Comparison of ENCODE assay signal across 9 mouse cellular contexts in the genomic region with DNA sequence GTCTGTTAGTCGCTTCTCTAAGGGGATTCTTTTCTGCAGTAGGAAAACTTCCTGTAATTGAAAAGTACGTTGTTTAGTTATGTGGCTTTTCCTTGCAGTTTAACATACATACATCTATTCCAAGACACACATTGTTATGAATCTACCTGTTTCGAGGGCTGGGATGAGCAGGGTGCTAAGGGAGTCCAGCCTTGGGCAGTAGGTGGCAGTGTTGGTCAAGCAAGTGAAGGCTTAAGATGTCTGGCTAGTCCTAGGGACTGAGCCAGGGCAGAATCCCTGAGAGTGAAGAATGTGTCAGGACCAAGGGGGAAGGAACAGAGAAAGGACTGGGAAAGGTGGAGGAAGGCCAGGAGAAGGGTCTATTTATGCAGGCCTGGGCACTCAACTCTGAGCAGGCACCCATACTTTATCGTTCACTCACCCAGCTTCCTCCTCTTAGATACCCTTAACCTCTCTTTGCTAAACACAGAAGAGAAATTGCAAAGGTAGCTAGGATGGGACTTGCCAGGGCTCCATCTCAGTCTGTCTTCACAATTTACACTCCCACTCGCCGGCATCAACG. TPM values are rescaled to one million over a fixed set of nuclear protein-coding genes. Genes with fewer than 3 reads are reported as not detected.
DNase-seq lines count a peak whose midpoint lies in the region; ATAC-seq and TF ChIP-seq lines count a peak whose summit lies in the region.
"Had no signal": no experiment of that assay in that cellular context is flagged by ENCODE, and none has a peak within 500 bp of the region (broad histone marks: within the 10 kb centered on the region; RNA-seq: fewer than 3 reads in every experiment).

No protein-coding gene starts in this region.

- no peak overlapping the region for H3K9ac ChIP-seq in liver, embryonic 14.5 days (replicated peaks)
- H3K9ac ChIP-seq: embryonic facial prominence, embryonic 12.5 days had no signal

- TF ChIP-seq EP300 in liver, embryonic 14.5 days (IDR thresholded peaks at IDR 0.05; ENCODE audit: low read depth): no peak

- no peaks in the 10 kb centered on the region for H3K9me3 ChIP-seq in heart, embryonic 10.5 days
- no peaks in the 10 kb centered on the region for H3K9me3 ChIP-seq in liver, embryonic 14.5 days (ENCODE audit: control insufficient read depth, low read length)
- H3K9me3 ChIP-seq: embryonic facial prominence, embryonic 12.5 days had no signal

- no peak for ATAC-seq in liver, embryonic 14.5 days (ENCODE audit: insufficient read depth)

- H3K4me3 ChIP-seq in heart, embryonic 10.5 days: no peak overlapping the region
- H3K4me3 ChIP-seq in liver, embryonic 14.5 days (ENCODE audit: insufficient read depth in 1 of 2, low read depth in 2 of 2, low read length in 2 of 2): no peak overlapping the region
- H3K4me3 ChIP-seq: embryonic facial prominence, embryonic 12.5 days had no signal

- H3K27ac ChIP-seq in heart, embryonic 10.5 days: no peak overlapping the region
- H3K27ac ChIP-seq in liver, embryonic 14.5 days: no peak overlapping the region
- H3K27ac ChIP-seq: embryonic facial prominence, embryonic 12.5 days had no signal

- peak; percentile 68 for TF ChIP-seq CTCF in liver, embryonic 14.5 days (IDR thresholded peaks at IDR 0.05; ENCODE audit: low read depth)

- H3K36me3 ChIP-seq in heart, embryonic 10.5 days: no peaks in the 10 kb centered on the region
- no peaks in the 10 kb centered on the region for H3K36me3 ChIP-seq in liver, embryonic 14.5 days (replicated peaks; ENCODE audit: control insufficient read depth, insufficient read depth, low read depth)
- H3K36me3 ChIP-seq: embryonic facial prominence, embryonic 12.5 days had no signal

- DNase-seq in 416B (ENCODE audit: low read depth) (peak; percentile 61), adipocyte (ENCODE audit: low spot score) (peak; percentile 82)
- peak; percentile 82 for DNase-seq in embryo, embryonic 10.5 days (ENCODE audit: low spot score)
- DNase-seq in heart, embryonic 10.5 days (ENCODE audit: low spot score): peak; percentile 84
- peak; percentile 76 for DNase-seq in kidney, postnatal 14 days
- no peak for DNase-seq in liver, embryonic 14.5 days (ENCODE audit: low read depth in 3 of 3, low spot score in 3 of 3)
- peak; percentile 85 for DNase-seq in retina, embryonic 14.5 days (ENCODE audit: low spot score)
- peak; percentile 46 to 75 for DNase-seq in urinary bladder, postnatal 4 days (ENCODE audit: low spot score in 2 of 2)

- 51% methylated on average over 7 of the region's 7 CpGs for WGBS in heart, embryonic 10.5 days
- WGBS in liver, embryonic 14.5 days (ENCODE audit: insufficient replicate concordance): 49% methylated on average over 7 of the region's 7 CpGs

- no peaks in the 10 kb centered on the region for H3K27me3 ChIP-seq in heart, embryonic 10.5 days (ENCODE audit: insufficient read depth, poor library complexity, severe bottlenecking)
- H3K27me3 ChIP-seq in liver, embryonic 14.5 days (ENCODE audit: control insufficient read depth, insufficient read depth, low read length): no peaks in the 10 kb centered on the region
- H3K27me3 ChIP-seq: embryonic facial prominence, embryonic 12.5 days had no signal

- H3K4me1 ChIP-seq in heart, embryonic 10.5 days: no peaks in the 10 kb centered on the region
- H3K4me1 ChIP-seq in liver, embryonic 14.5 days (replicated peaks; ENCODE audit: control insufficient read depth in 2 of 2, insufficient read depth in 2 of 2, low read length in 1 of 2): no peaks in the 10 kb centered on the region
- H3K4me1 ChIP-seq: embryonic facial prominence, embryonic 12.5 days had no signal

- H3K4me2 ChIP-seq in liver, embryonic 14.5 days (ENCODE audit: low read depth): no peak overlapping the region
- H3K4me2 ChIP-seq: embryonic facial prominence, embryonic 12.5 days had no signal

RNA-seq across cellular contexts. Expression of gene Dhx32, which starts 23.2 kb away (rescaled TPM):
- 25.7 and 33.6 TPM in 2 replicates for polyA plus RNA-seq in heart, embryonic 10.5 days (2016; fragmentation: Nextera tagmentation; extraction: Ambion mirVana)
- polyA plus RNA-seq in liver, embryonic 14.5 days (2012; rRNA removed): 5.6 and 6.8 TPM in 2 replicates
- polyA plus RNA-seq in liver, embryonic 14.5 days (2014; fragmentation: Nextera tagmentation; extraction: Ambion mirVana): 10.6 and 12.0 TPM in 2 replicates

RNA-seq across cellular contexts. Expression of gene Fank1, which starts 29.0 kb away (rescaled TPM):
- polyA plus RNA-seq in heart, embryonic 10.5 days (2016; fragmentation: Nextera tagmentation; extraction: Ambion mirVana): 0.30 TPM in 1 of 2 replicates, not detected in the other
- 0.04 and 0.05 TPM in 2 replicates for polyA plus RNA-seq in liver, embryonic 14.5 days (2012; rRNA removed)
- 0.11 TPM in 1 of 2 replicates, not detected in the other for polyA plus RNA-seq in liver, embryonic 14.5 days (2014; fragmentation: Nextera tagmentation; extraction: Ambion mirVana)

Comparison
In these comparisons a context has a peak if more than half of its experiments do, and no peak if none do; other contexts are left out.
1. DNase-seq: peak in 416B (single experiment), adipocyte (single experiment), embryo, embryonic 10.5 days (single experiment), heart, embryonic 10.5 days (single experiment), kidney, postnatal 14 days (single experiment), retina, embryonic 14.5 days (single experiment) and urinary bladder, postnatal 4 days (2 of 2); none in liver, embryonic 14.5 days (0 of 3).